Mouse (Mus musculus) spleen, adult 12 weeks (tissue): ENCODE measurements around the gene Unk.

Source experiments
- DNase-seq: peaks from one replicate; pipeline ENCODE4 v3.0.0; 2022; ENCODE audit warnings: low spot score

Unk gene

DNA sequence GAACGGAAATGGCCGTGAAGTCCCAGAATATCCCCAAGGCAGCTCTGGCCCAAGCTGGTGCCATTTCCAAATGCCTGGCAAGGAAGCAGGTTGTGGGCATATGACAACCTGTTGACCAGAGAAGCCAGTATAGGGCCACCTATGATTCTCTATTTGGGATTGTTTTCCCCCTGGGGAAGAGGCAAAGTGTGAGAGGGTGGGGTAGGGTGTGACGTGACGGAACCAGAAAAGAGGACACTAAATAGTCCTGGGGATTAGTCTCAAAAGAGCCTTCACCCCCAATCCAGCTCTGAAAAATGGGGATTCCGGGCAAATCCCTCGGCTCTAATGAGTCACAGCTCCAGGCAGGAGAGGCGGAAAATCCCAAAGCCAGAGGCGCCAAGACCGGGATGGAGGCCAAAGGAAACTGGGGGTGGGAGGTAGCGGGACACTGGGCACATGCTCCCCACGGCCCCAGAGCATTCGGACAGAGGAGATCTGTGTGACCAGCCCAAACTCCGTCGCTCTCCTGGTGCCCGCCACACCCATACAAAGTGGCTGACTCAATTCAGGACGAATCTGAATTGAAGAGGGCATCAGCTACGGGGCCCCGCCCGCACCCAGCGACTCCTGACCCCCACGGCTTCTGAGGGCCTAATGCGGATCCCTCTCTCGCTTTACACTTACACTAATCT lies 78.5 kb downstream of the Unk start:
- no peak for DNase-seq

- DNase-seq, result no peak
These were observed 79.4 kb downstream of the Unk start for GRCm38 (mm10) chr11:116109441-116110081.

DNA sequence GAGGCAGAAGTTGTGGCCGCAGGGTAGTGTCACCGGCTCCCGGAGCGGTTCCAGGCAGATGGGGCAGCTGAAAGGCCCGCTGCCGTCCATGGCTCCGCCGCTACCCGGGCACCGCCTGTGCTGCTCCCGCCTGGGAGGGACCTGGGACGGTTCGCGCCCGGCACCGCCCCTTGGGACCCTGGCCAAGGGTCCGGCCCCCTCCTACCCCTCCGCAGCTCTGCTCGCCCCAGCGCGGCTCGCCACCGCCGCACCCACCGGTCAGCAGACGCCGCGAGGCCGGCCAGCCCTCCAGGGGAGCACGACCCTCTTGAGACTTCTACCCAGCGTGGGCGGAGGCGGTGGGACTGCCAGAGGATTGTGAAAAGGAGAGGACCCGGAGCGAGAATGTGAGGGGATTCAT lies 80.0 kb downstream of the Unk start:
- no peak for DNase-seq

DNA sequence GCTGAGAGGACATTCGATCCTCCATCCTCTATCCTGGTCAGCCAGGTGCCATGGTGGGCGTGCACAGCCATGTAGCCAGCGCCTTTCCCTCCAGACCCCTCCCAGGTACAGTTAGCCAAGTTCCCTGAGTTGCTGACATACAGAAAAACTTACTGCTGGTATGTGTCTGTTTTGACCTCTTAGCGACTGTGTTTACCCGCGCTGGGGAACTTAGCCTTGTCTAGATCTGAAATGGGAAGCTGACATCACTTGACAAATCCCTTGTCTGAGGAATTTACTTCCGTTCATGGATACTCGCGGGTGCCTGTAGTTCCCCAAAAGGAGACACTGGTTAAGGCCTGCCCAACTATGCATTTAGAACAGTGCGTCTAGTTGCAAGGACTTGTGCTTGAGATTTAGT lies 80.4 kb downstream of the Unk start:
- DNase-seq, result no peak
